Mouse (Mus musculus) bone marrow, adult 2 months (tissue): ENCODE results near the gene Atg101. TPM values are rescaled to one million over a fixed set of nuclear protein-coding genes. Genes with fewer than 3 reads are reported as not detected.

ENCODE experiments used
- H3K27ac ChIP-seq: fragments of 200-500 bp; 2 replicates; pipeline ENCODE4 v1.5.1; 2012; ENCODE audit warnings: low read depth, mild to moderate bottlenecking, control low read depth, inconsistent platforms, low read length; ENCODE audit not compliant: control insufficient read depth, poor library complexity, insufficient read depth
- H3K4me1 ChIP-seq: fragments of 200-500 bp; 2 replicates; pipeline ENCODE4 v1.6.1; 2011; ENCODE audit warnings: low read length; ENCODE audit not compliant: control insufficient read depth, insufficient read depth
- H3K4me3 ChIP-seq: fragments of 200-500 bp; replicated peaks from 2 replicates; pipeline ENCODE3; 2011; ENCODE audit warnings: mild to moderate bottlenecking, low read depth, low read length, control low read depth; ENCODE audit not compliant: control insufficient read depth
- CTCF ChIP-seq: fragments of 200-500 bp; IDR thresholded peaks from 2 replicates; pipeline ENCODE4 v1.5.1; 2011; ENCODE audit warnings: low read length, control low read depth; ENCODE audit not compliant: control insufficient read depth, insufficient read depth
- POLR2A ChIP-seq: fragments of 200-500 bp; IDR thresholded peaks from 2 replicates; pipeline ENCODE4 v1.6.1; 2011; ENCODE audit warnings: low read depth, mild to moderate bottlenecking, control low read depth, low read length, borderline replicate concordance; ENCODE audit not compliant: control insufficient read depth
- WGBS: fragments of 180-500 bp; shearing (Covaris S2); methylation state at CpG from one replicate; pipeline ENCODE4 v1.1.7; 2018; 5-methylcytosine and 5-hydroxymethylcytosine counted together
- polyA plus RNA-seq: library from polyadenylated mRNA; stranded (reverse); fragments of >200 nt; gene quantifications from 2 replicates; pipeline ENCODE4 v1.2.4, GENCODE M21; 2011; ENCODE audit warnings: low replicate concordance; ENCODE audit not compliant: missing spikeins, insufficient read depth, insufficient read length

The Atg101 gene
- polyA plus RNA-seq, 1 experiment = 42.0 TPM

- no peak for TF ChIP-seq POLR2A
- peak; percentile 80 for TF ChIP-seq CTCF
- Histone ChIP-seq H3K27ac (no peak overlapping the region), H3K4me3 (no peak overlapping the region), H3K4me1 (peaks cover 2% of the 10 kb centered on the region; the same call in 1 of the 2 replicates)
- WGBS = 52% methylated on average over 9 of the region's 9 CpGs
Observed at GRCm38 (mm10) chr15:101286129-101286770, 2.2 kb downstream of the Atg101 start.

GRCm38 (mm10) chr15:101287361-101287760 lies 3.3 kb downstream of the Atg101 start:
- 86% methylated on average over 6 of the region's 6 CpGs for WGBS
- H3K27ac ChIP-seq = no peak overlapping the region

DNA sequence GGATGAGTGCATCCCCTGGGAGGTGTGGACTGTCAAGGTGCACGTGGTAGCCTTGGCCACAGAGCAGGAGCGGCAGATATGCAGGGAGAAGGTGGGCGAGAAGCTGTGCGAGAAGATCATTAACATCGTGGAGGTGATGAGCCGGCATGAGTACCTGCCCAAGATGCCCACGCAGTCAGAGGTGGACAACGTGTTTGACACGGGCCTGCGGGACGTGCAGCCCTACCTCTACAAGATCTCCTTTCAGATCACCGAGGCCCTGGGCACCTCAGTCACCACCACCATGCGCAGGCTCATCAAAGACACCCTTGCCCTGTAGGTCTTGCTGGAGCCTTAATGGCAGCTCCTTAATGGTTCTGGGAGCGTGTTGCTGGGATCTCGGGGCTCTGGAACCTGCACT lies 6.3 kb downstream of the Atg101 start:
- Histone ChIP-seq H3K4me3 (no peak overlapping the region), H3K4me1 (peaks cover 2% of the 10 kb centered on the region; the same call in 1 of the 2 replicates), H3K27ac (no peak overlapping the region)
- TF ChIP-seq CTCF = no peak
- TF ChIP-seq POLR2A = no peak
- WGBS = 90% methylated on average over 15 of the region's 15 CpGs

More at GRCm38 (mm10) chr15:101287361-101287760, 3.3 kb downstream of the Atg101 start:
- TF ChIP-seq POLR2A (no peak), CTCF (no peak)
- no peak overlapping the region for H3K4me3 ChIP-seq
- H3K4me1 ChIP-seq = peaks cover 2% of the 10 kb centered on the region; the same call in 1 of the 2 replicates

- 83% methylated on average over 3 of the region's 3 CpGs for WGBS
- no peak overlapping the region for H3K27ac ChIP-seq
Observed at GRCm38 (mm10) chr15:101292012-101292411, 7.9 kb downstream of the Atg101 start.

DNA sequence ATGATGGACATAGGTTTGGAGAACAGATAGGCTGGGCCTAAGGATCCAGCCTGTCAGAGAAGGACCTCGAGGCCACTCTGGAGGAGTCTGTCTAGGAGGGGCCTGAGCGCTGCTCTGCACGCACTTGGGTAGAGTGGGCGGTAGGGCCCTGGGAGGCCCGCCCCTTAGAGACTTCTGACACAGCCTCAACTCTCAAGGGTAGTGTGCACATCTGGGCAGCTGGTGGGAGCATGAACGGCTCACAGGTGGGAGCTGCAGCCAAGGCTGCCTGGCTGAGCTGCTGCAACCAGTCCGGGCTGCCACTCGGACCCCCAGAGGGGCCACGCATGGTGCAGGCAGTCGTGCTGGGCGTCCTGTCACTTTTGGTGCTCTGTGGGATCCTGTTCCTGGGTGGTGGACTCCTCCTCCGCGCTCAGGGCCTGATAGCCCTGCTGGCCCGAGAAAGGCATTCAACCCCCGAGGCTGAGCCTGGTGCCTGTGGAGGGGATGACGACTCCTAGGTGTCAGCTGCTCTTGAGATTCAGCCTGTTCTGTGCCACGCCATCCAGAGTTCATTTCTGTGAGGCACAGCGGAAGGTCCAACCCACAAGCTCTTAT lies 9.1 kb downstream of the Atg101 start, which contains the start of gene 6030408B16Rik:
TSS of gene 6030408B16Rik (plus strand) at position 188 of the 597 bp plus-strand sequence.
- Histone ChIP-seq H3K27ac (peak within 1 kb of the TSS; percentile 25; the same call in 1 of the 2 replicates), H3K4me3 (no peak within 1 kb of the TSS), H3K4me1 (peaks cover 3% of the 10 kb centered on the region; the same call in 1 of the 2 replicates)
- 75% methylated on average over 18 of the region's 18 CpGs for WGBS
- TF ChIP-seq CTCF = no peak
- no peak for TF ChIP-seq POLR2A

More at GRCm38 (mm10) chr15:101292012-101292411, 7.9 kb downstream of the Atg101 start:
- TF ChIP-seq POLR2A = no peak
- no peak for TF ChIP-seq CTCF
- no peak overlapping the region for H3K4me3 ChIP-seq
- H3K4me1 ChIP-seq = peaks cover 1% of the 10 kb centered on the region; the same call in 1 of the 2 replicates

- no peak overlapping the region for H3K27ac ChIP-seq
- no peak overlapping the region for H3K4me3 ChIP-seq
- WGBS = 73% methylated on average over 16 of the region's 16 CpGs
- TF ChIP-seq POLR2A (no peak), CTCF (no peak)
- peaks cover 4% of the 10 kb centered on the region; the same call in 1 of the 2 replicates for H3K4me1 ChIP-seq
Observed at GRCm38 (mm10) chr15:101294028-101294894, 10.2 kb downstream of the Atg101 start.

- 81% methylated on average over 7 of the region's 7 CpGs for WGBS
- no peak overlapping the region for H3K4me3 ChIP-seq
- peaks cover 4% of the 10 kb centered on the region; the same call in 1 of the 2 replicates for H3K4me1 ChIP-seq
- no peak for TF ChIP-seq CTCF
- no peak for TF ChIP-seq POLR2A
- no peak overlapping the region for H3K27ac ChIP-seq
Observed at GRCm38 (mm10) chr15:101295106-101295505, 11.0 kb downstream of the Atg101 start.
